Comparison of ENCODE assay signal across 20 mouse cellular contexts in genomic region chr9:52675937-52676336, GRCm38 (mm10). TPM values are rescaled to one million over a fixed set of nuclear protein-coding genes. Genes with fewer than 3 reads are reported as not detected.
A peak's percentile ranks its signal among the peaks of the same experiment; 100 is the strongest.
DNase-seq lines count a peak whose midpoint lies in the region; ATAC-seq and TF ChIP-seq lines count a peak whose summit lies in the region.
"Had no signal": no experiment of that assay in that cellular context is flagged by ENCODE, and none has a peak within 500 bp of the region (broad histone marks: within the 10 kb centered on the region; RNA-seq: fewer than 3 reads in every experiment).

No protein-coding gene starts in this region.

- no peak overlapping the region for H3K4me2 ChIP-seq in forebrain, postnatal 0 days (ENCODE audit: low read depth)
- no peak overlapping the region for H3K4me2 ChIP-seq in forebrain, embryonic 16.5 days (ENCODE audit: low read length)
- H3K4me2 ChIP-seq: heart, embryonic 11.5 days; neural tube, embryonic 12.5 days had no signal

- no peak for ATAC-seq in forebrain, postnatal 0 days
- no peak for ATAC-seq in forebrain, embryonic 16.5 days
- ATAC-seq: activated CD4-positive, CD25-positive, alpha-beta regulatory T cell, adult 4 months; CD4-positive, CD25-positive, alpha-beta regulatory T cell, adult 4 months had no signal

- 65% methylated on average over 3 of the region's 3 CpGs for WGBS in forebrain, postnatal 0 days
- WGBS in forebrain, embryonic 16.5 days = 69% methylated on average over 3 of the region's 3 CpGs

- peak; percentile 39 for DNase-seq in forebrain, postnatal 0 days
- DNase-seq in left cerebral cortex, postnatal 4 days = peak; percentile 2
- no peak for DNase-seq in left cerebral cortex, adult 18-20 months (ENCODE audit: low spot score in 2 of 2)
- DNase-seq in right cerebral cortex, adult 18-20 months = peak; percentile 33
- no peak for DNase-seq in right cerebral cortex, postnatal 14 days
- peak; percentile 10 for DNase-seq in right cerebral cortex, postnatal 25 days
- DNase-seq in ovary, postnatal 14 days (ENCODE audit: low spot score) = no peak
- DNase-seq: cerebellum, adult 11-12 months had no signal

- no peaks in the 10 kb centered on the region for H3K27me3 ChIP-seq in forebrain, postnatal 0 days (ENCODE audit: insufficient read depth, low read length)
- peaks cover 11% of the 10 kb centered on the region; the same call in 1 of the 2 replicates for H3K27me3 ChIP-seq in forebrain, embryonic 16.5 days (replicated peaks; ENCODE audit: control insufficient read depth, insufficient read depth, low read length)

- peak; percentile 60 for TF ChIP-seq CTCF in forebrain, postnatal 0 days (IDR thresholded peaks at IDR 0.05; ENCODE audit: low read depth)

- H3K27ac ChIP-seq in forebrain, postnatal 0 days (ENCODE audit: low read depth, low read length) = no peak overlapping the region
- no peak overlapping the region for H3K27ac ChIP-seq in forebrain, embryonic 16.5 days (ENCODE audit: low read length)
- H3K27ac ChIP-seq: forebrain, embryonic 10.5 days; gastrocnemius, adult 2 months; kidney, postnatal 0 days; liver, embryonic 14.5 days; neural tube, embryonic 12.5 days; stomach, postnatal 0 days had no signal

- no peaks in the 10 kb centered on the region for H3K9me3 ChIP-seq in forebrain, postnatal 0 days (ENCODE audit: low read length)
- H3K9me3 ChIP-seq in forebrain, embryonic 16.5 days (ENCODE audit: control insufficient read depth, low read length) = no peaks in the 10 kb centered on the region
- H3K9me3 ChIP-seq: forebrain, embryonic 10.5 days; neural tube, embryonic 12.5 days had no signal

- intact Hi-C loops in left cerebral cortex, postnatal 4 days (cut with DNase I) = loop anchor here (5.0 to 10.0 kb wide), 3 partner anchors 379 to 539 kb away; no protein-coding TSS in a partner anchor

- H3K36me3 ChIP-seq in forebrain, postnatal 0 days (ENCODE audit: insufficient read depth) = no peaks in the 10 kb centered on the region
- no peaks in the 10 kb centered on the region for H3K36me3 ChIP-seq in forebrain, embryonic 16.5 days (ENCODE audit: control insufficient read depth, insufficient read depth)
- H3K36me3 ChIP-seq: forebrain, embryonic 10.5 days; neural tube, embryonic 12.5 days had no signal

- no peak overlapping the region for H3K4me3 ChIP-seq in forebrain, postnatal 0 days (ENCODE audit: low read depth, low read length)
- H3K4me3 ChIP-seq in forebrain, embryonic 16.5 days (replicated peaks; ENCODE audit: low read length) = no peak overlapping the region
- H3K4me3 ChIP-seq: forebrain, embryonic 10.5 days; gastrocnemius, adult 2 months; neural tube, embryonic 12.5 days had no signal

- H3K9ac ChIP-seq in forebrain, postnatal 0 days = no peak overlapping the region
- H3K9ac ChIP-seq in forebrain, embryonic 16.5 days (replicated peaks; ENCODE audit: low read depth, low read length) = no peak overlapping the region
- H3K9ac ChIP-seq: liver, embryonic 14.5 days; neural tube, embryonic 12.5 days had no signal

- H3K4me1 ChIP-seq in forebrain, postnatal 0 days (ENCODE audit: insufficient read depth) = peaks cover 11% of the 10 kb centered on the region; the same call in 1 of the 2 replicates
- H3K4me1 ChIP-seq in forebrain, embryonic 16.5 days (replicated peaks; ENCODE audit: control insufficient read depth, insufficient read depth, low read length) = peaks cover 28% of the 10 kb centered on the region

RNA-seq across cellular contexts. Expression of gene AI593442, which starts 3.6 kb away (rescaled TPM):
- total RNA-seq in forebrain, postnatal 0 days (2014; rRNA removed) = 24.1 and 25.3 TPM in 2 replicates
- polyA plus RNA-seq in forebrain, postnatal 0 days (2015; fragmentation: Nextera tagmentation; extraction: Ambion mirVana) = 42.4 and 77.7 TPM in 2 replicates
- polyA plus RNA-seq in forebrain, embryonic 16.5 days (2015; fragmentation: Nextera tagmentation; extraction: Ambion mirVana) = 26.6 and 36.5 TPM in 2 replicates
- total RNA-seq in left cerebral cortex, postnatal 4 days (2021) = 10 to 100 TPM; 73.1 to 78.1 TPM
- total RNA-seq in left cerebral cortex, adult 18-20 months (2021) = 100 to 1,000 TPM; 140 to 157 TPM
- total RNA-seq: granulocyte monocyte progenitor cell, adult 5-6 weeks; monocyte, adult 5-6 weeks had no signal
- polyA plus RNA-seq: activated CD4-positive, CD25-positive, alpha-beta regulatory T cell, adult 4 months; CD4-positive, CD25-positive, alpha-beta regulatory T cell, adult 4 months had no signal

Comparison
In these comparisons a context has a peak if more than half of its experiments do, and no peak if none do; other contexts are left out.
1. DNase-seq: peak in forebrain, postnatal 0 days (single experiment), left cerebral cortex, postnatal 4 days (single experiment), right cerebral cortex, adult 18-20 months (single experiment) and right cerebral cortex, postnatal 25 days (single experiment); none in left cerebral cortex, adult 18-20 months (0 of 2), right cerebral cortex, postnatal 14 days (single experiment) and ovary, postnatal 14 days (single experiment).